Mouse (Mus musculus): ENCODE data around the gene Huwe1. TPM values are rescaled to one million over a fixed set of nuclear protein-coding genes. Genes with fewer than 3 reads are reported as not detected.

The Huwe1 gene
- polyA plus RNA-seq, 1 experiment from 2014 or later, result 63.8 TPM

- no peak for ATAC-seq (ENCODE audit: insufficient number of reproducible peaks, insufficient read depth, low FRiP score, low TSS enrichment, low read depth)
- H3K36me3 ChIP-seq, result peaks cover 8% of the 10 kb centered on the region; the same call in 1 of the 2 replicates
Measured at GRCm38 (mm10) chrX:151813656-151814055, 13.0 kb downstream of the Huwe1 start.

GRCm38 (mm10) chrX:151817712-151818111 is 17.1 kb downstream of the Huwe1 start:
- no peak overlapping the region for H3K4me2 ChIP-seq
- H3K36me3 ChIP-seq, result no peaks in the 10 kb centered on the region; the same call in 1 of the 2 replicates
- H3K27ac ChIP-seq, result no peak overlapping the region
- H3K4me1 ChIP-seq (replicated peaks), result no peaks in the 10 kb centered on the region
- no peaks in the 10 kb centered on the region for H3K9me3 ChIP-seq
- WGBS, result 87% methylated on average over 3 of the region's 3 CpGs
- H3K4me3 ChIP-seq (replicated peaks), result no peak overlapping the region
- ATAC-seq (ENCODE audit: insufficient number of reproducible peaks, insufficient read depth, low FRiP score, low TSS enrichment, low read depth), result no peak
- H3K27me3 ChIP-seq, result peaks cover 3% of the 10 kb centered on the region; the same call in 1 of the 2 replicates
- no peak overlapping the region for H3K9ac ChIP-seq (replicated peaks)

More at GRCm38 (mm10) chrX:151813656-151814055, 13.0 kb downstream of the Huwe1 start:
- Histone ChIP-seq H3K4me3 (replicated peaks) (no peak overlapping the region), H3K9ac (replicated peaks) (no peak overlapping the region), H3K27me3 (peaks cover 7% of the 10 kb centered on the region), H3K27ac (no peak overlapping the region), H3K9me3 (no peaks in the 10 kb centered on the region), H3K4me1 (replicated peaks) (no peaks in the 10 kb centered on the region), H3K4me2 (no peak overlapping the region)
- 94% methylated on average over 1 of the region's 1 CpGs for WGBS

GRCm38 (mm10) chrX:151828971-151829370 is 28.4 kb downstream of the Huwe1 start:
- WGBS, result 100% methylated on average over 1 of the region's 1 CpGs
- no peak overlapping the region for H3K4me2 ChIP-seq
- H3K9me3 ChIP-seq, result no peaks in the 10 kb centered on the region
- peaks cover 6% of the 10 kb centered on the region; the same call in 1 of the 2 replicates for H3K36me3 ChIP-seq
- H3K27ac ChIP-seq, result no peak overlapping the region
- 0 out of 2 replicates have a peak, but pooled peaks cover 7% of the 10 kb centered on the region for H3K27me3 ChIP-seq
- no peaks in the 10 kb centered on the region for H3K4me1 ChIP-seq (replicated peaks)
- no peak overlapping the region for H3K9ac ChIP-seq (replicated peaks)
- no peak overlapping the region for H3K4me3 ChIP-seq (replicated peaks)
- no peak for ATAC-seq (ENCODE audit: insufficient number of reproducible peaks, insufficient read depth, low FRiP score, low TSS enrichment, low read depth)

- Histone ChIP-seq H3K27me3 (0 out of 2 replicates have a peak, but pooled peaks cover 7% of the 10 kb centered on the region), H3K4me1 (replicated peaks) (no peaks in the 10 kb centered on the region), H3K36me3 (peaks cover 3% of the 10 kb centered on the region; the same call in 1 of the 2 replicates), H3K27ac (no peak overlapping the region), H3K4me3 (replicated peaks) (no peak overlapping the region), H3K9ac (replicated peaks) (no peak overlapping the region), H3K9me3 (no peaks in the 10 kb centered on the region), H3K4me2 (no peak overlapping the region)
- no peak for ATAC-seq (ENCODE audit: insufficient number of reproducible peaks, insufficient read depth, low FRiP score, low TSS enrichment, low read depth)
Measured at GRCm38 (mm10) chrX:151831260-151831659, 30.7 kb downstream of the Huwe1 start.

- ATAC-seq (ENCODE audit: insufficient number of reproducible peaks, insufficient read depth, low FRiP score, low TSS enrichment, low read depth), result no peak
- H3K9me3 ChIP-seq, result no peaks in the 10 kb centered on the region
- no peak overlapping the region for H3K27ac ChIP-seq
- no peaks in the 10 kb centered on the region; the same call in 1 of the 2 replicates for H3K36me3 ChIP-seq
- H3K27me3 ChIP-seq, result 0 out of 2 replicates have a peak, but pooled peaks cover 7% of the 10 kb centered on the region
- H3K4me1 ChIP-seq (replicated peaks), result no peaks in the 10 kb centered on the region
- H3K4me2 ChIP-seq, result no peak overlapping the region
- no peak overlapping the region for H3K4me3 ChIP-seq (replicated peaks)
- no peak overlapping the region for H3K9ac ChIP-seq (replicated peaks)
Measured at GRCm38 (mm10) chrX:151832982-151833381, 32.4 kb downstream of the Huwe1 start.

- Histone ChIP-seq H3K4me3 (replicated peaks) (no peak overlapping the region), H3K4me1 (replicated peaks) (no peaks in the 10 kb centered on the region), H3K27ac (no peak overlapping the region), H3K27me3 (peaks cover 3% of the 10 kb centered on the region; the same call in 1 of the 2 replicates), H3K9ac (replicated peaks) (no peak overlapping the region), H3K4me2 (no peak overlapping the region), H3K36me3 (peaks cover 37% of the 10 kb centered on the region), H3K9me3 (no peaks in the 10 kb centered on the region)
- WGBS, result 91% methylated on average over 8 of the region's 8 CpGs
- no peak for ATAC-seq (ENCODE audit: insufficient number of reproducible peaks, insufficient read depth, low FRiP score, low TSS enrichment, low read depth)
Measured at GRCm38 (mm10) chrX:151859436-151859835, 58.8 kb downstream of the Huwe1 start.

- Histone ChIP-seq H3K9me3 (no peaks in the 10 kb centered on the region), H3K36me3 (peaks cover 76% of the 10 kb centered on the region), H3K4me3 (replicated peaks) (no peak overlapping the region), H3K4me2 (no peak overlapping the region), H3K27ac (no peak overlapping the region), H3K27me3 (peaks cover 49% of the 10 kb centered on the region), H3K4me1 (replicated peaks) (no peaks in the 10 kb centered on the region), H3K9ac (replicated peaks) (no peak overlapping the region)
- 59% methylated on average over 1 of the region's 1 CpGs for WGBS
- ATAC-seq (ENCODE audit: insufficient number of reproducible peaks, insufficient read depth, low FRiP score, low TSS enrichment, low read depth), result no peak
Measured at GRCm38 (mm10) chrX:151910692-151911091, 110.1 kb downstream of the Huwe1 start.

GRCm38 (mm10) chrX:151912267-151912666 is 111.7 kb downstream of the Huwe1 start:
- 95% methylated on average over 4 of the region's 4 CpGs for WGBS
- Histone ChIP-seq H3K4me2 (no peak overlapping the region), H3K4me1 (replicated peaks) (no peaks in the 10 kb centered on the region), H3K4me3 (replicated peaks) (no peak overlapping the region), H3K9me3 (no peaks in the 10 kb centered on the region), H3K27ac (no peak overlapping the region), H3K36me3 (peaks cover 76% of the 10 kb centered on the region), H3K27me3 (peaks cover 40% of the 10 kb centered on the region), H3K9ac (replicated peaks) (no peak overlapping the region)
- no peak for ATAC-seq (ENCODE audit: insufficient number of reproducible peaks, insufficient read depth, low FRiP score, low TSS enrichment, low read depth)

- Histone ChIP-seq H3K4me1 (replicated peaks) (no peaks in the 10 kb centered on the region), H3K36me3 (peaks cover 83% of the 10 kb centered on the region), H3K27ac (no peak overlapping the region), H3K9me3 (no peaks in the 10 kb centered on the region), H3K27me3 (peaks cover 22% of the 10 kb centered on the region; the same call in 1 of the 2 replicates), H3K4me2 (no peak overlapping the region), H3K4me3 (replicated peaks) (no peak overlapping the region), H3K9ac (replicated peaks) (no peak overlapping the region)
- 92% methylated on average over 6 of the region's 6 CpGs for WGBS
- no peak for ATAC-seq (ENCODE audit: insufficient number of reproducible peaks, insufficient read depth, low FRiP score, low TSS enrichment, low read depth)
Measured at GRCm38 (mm10) chrX:151929390-151929789, 128.8 kb downstream of the Huwe1 start.

GRCm38 (mm10) chrX:151938852-151939251 is 138.2 kb downstream of the Huwe1 start:
- ATAC-seq (ENCODE audit: insufficient number of reproducible peaks, insufficient read depth, low FRiP score, low TSS enrichment, low read depth), result no peak
- Histone ChIP-seq H3K9me3 (no peaks in the 10 kb centered on the region), H3K27ac (no peak overlapping the region), H3K9ac (replicated peaks) (no peak overlapping the region), H3K4me2 (no peak overlapping the region), H3K36me3 (peaks cover 12% of the 10 kb centered on the region), H3K4me3 (replicated peaks) (no peak overlapping the region), H3K4me1 (replicated peaks) (no peaks in the 10 kb centered on the region), H3K27me3 (peaks cover 22% of the 10 kb centered on the region)
- 57% methylated on average over 2 of the region's 2 CpGs for WGBS

- 48% methylated on average over 1 of the region's 1 CpGs for WGBS
Measured at GRCm38 (mm10) chrX:151946986-151947385, 146.4 kb downstream of the Huwe1 start.

GRCm38 (mm10) chrX:151947781-151948180 is 147.2 kb downstream of the Huwe1 start:
- ATAC-seq (ENCODE audit: insufficient number of reproducible peaks, insufficient read depth, low FRiP score, low TSS enrichment, low read depth), result no peak
- H3K9ac ChIP-seq (replicated peaks), result no peak overlapping the region
- no peaks in the 10 kb centered on the region for H3K9me3 ChIP-seq
- H3K27ac ChIP-seq, result no peak overlapping the region
- no peaks in the 10 kb centered on the region for H3K4me1 ChIP-seq (replicated peaks)
- no peak overlapping the region for H3K4me3 ChIP-seq (replicated peaks)
- no peak overlapping the region for H3K4me2 ChIP-seq
- WGBS, result 78% methylated on average over 3 of the region's 3 CpGs
- peaks cover 18% of the 10 kb centered on the region for H3K27me3 ChIP-seq
- no peaks in the 10 kb centered on the region for H3K36me3 ChIP-seq

More at GRCm38 (mm10) chrX:151946986-151947385, 146.4 kb downstream of the Huwe1 start:
- no peaks in the 10 kb centered on the region for H3K4me1 ChIP-seq (replicated peaks)
- H3K27ac ChIP-seq, result no peak overlapping the region
- H3K4me3 ChIP-seq (replicated peaks), result no peak overlapping the region
- H3K9ac ChIP-seq (replicated peaks), result no peak overlapping the region
- no peaks in the 10 kb centered on the region for H3K9me3 ChIP-seq
- H3K27me3 ChIP-seq, result peaks cover 18% of the 10 kb centered on the region
- no peak overlapping the region for H3K4me2 ChIP-seq
- H3K36me3 ChIP-seq, result no peaks in the 10 kb centered on the region
- ATAC-seq (ENCODE audit: insufficient number of reproducible peaks, insufficient read depth, low FRiP score, low TSS enrichment, low read depth), result no peak

All from limb, embryonic 12.5 days (tissue).